Mouse (Mus musculus): ENCODE results near the gene Hcn2.

Hcn2 gene

DNA sequence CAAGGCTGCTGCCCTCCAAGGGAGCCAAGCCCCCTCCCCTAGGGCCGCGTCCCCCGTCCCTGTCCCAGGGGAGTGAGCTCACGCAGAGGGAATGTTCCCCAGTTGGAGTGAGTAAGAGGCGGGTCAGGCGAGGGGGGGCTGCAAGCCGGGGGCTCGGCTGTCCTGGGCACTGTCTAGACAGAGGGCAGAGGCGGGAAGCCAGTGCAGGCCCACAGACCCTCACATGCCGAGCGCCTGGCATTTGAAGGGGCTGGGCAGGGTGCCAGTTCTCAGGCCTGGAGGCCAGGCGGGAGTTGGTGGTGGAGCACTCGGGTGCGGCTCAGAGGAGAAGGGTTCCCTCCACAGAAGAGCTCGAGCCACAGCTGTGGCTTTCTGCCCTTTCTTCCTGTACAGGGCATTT, 61.6 kb downstream of the Hcn2 start:
- DNase-seq: peak; percentile 45

DNA sequence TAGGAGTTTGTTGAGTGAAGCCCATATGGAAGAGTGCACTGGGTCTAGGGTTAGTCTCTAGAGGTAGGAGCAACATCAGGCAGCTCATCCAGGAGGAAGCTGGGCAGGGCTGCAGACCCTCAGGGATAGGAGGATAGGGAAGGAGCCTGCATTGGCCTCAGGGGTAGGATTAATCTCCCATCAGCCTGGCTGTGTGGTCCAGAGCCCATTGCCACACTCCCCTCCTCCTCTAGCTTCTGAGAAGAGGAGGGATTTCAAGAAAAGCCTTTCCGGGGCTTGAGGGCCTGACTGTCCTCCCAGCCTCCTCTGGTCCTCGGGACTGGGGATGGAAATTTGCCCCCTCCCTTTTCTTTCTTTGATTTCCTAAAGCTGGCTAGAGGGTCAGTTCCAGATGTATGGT, 62.8 kb downstream of the Hcn2 start:
- no peak for DNase-seq

DNA sequence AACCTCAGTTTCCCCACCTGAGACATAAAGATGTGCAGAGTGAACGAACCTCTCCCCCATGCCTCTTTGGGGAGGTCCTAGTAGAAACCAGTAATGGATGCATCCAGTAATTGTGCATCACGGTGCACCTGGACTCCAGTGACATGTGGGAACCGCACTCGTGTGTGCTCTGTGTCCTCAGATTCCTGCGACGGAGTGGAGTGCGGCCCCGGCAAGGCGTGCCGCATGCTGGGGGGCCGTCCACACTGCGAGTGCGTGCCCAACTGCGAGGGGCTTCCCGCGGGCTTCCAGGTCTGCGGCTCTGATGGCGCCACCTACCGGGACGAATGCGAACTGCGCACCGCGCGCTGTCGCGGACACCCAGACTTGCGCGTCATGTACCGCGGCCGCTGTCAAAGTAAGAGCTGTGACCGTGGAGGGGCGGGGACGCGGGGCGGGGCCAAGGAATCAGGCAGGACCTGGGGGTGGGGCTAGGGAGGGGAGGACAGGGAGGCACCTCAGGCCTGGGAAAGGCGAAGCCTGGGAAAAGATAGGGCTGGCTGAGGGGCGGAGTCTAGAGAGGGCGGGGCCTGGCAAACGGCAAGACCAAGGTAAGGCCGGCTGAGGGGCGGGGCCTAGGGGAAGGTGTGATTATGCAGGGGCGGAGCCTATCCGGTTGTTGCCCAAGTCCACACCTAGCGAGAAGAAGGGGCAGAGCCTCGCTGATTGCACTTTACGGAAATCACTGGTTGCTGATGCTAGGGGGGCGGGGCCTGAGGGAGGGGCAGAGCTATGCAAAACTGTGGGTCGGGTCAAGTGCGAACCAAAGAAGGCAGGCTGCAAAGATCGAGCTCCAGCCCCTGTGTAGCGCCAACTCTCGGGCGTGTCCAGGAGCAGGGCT, 63.6 kb downstream of the Hcn2 start:
- peak; percentile 95 for DNase-seq

DNA sequence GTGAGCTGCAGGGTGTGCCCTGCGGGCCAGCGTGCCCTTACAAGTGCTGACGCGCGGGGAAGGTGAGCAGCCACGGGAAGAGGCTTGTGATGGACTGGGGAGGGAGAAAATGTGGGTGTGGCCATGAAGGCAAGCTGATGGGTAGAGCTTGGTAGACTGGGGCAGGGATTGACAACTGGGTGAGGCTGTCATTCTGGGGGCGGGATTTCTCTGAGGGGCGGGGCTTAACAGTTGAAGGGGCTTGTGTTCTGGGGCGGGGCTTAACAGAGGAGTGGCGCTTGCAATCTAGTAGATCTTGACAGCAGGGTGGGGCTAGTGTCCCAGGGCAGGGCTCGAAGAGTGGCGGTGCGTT, 64.2 kb downstream of the Hcn2 start:
- DNase-seq: peak; percentile 76

DNA sequence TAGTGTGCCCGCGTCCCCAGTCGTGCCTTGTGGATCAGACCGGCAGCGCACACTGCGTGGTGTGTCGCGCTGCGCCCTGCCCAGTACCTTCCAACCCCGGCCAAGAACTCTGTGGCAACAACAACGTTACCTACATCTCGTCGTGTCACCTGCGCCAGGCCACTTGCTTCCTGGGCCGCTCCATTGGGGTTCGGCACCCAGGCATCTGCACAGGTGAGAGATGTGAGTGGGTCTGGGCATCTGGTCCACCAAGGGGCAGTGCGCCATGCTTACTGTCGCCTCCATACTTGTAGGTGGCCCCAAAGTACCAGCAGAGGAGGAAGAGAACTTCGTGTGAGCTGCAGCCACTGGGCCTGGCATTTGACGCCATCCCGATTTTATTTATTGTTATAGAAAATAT, 64.7 kb downstream of the Hcn2 start:
- no peak for DNase-seq

DNA sequence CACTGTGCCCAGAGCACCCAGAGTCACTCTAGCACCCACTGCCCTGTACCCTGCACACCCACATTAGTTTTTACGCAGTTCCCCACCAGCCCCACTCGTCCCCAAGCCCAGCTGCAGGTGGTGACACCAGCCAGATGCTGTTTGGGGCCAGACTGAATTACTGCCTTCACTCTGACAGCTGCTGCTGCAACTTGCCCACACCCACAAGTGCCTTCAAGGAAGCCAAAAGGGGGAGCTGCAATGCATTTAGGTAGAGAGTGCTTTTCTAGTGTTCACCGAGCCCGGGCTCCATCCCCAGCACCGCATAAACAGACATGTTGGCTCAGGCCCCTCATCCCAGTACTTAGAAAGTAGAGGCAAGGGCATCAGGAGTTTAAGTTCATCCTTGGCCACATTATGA, 65.5 kb downstream of the Hcn2 start:
- no peak for DNase-seq

DNA sequence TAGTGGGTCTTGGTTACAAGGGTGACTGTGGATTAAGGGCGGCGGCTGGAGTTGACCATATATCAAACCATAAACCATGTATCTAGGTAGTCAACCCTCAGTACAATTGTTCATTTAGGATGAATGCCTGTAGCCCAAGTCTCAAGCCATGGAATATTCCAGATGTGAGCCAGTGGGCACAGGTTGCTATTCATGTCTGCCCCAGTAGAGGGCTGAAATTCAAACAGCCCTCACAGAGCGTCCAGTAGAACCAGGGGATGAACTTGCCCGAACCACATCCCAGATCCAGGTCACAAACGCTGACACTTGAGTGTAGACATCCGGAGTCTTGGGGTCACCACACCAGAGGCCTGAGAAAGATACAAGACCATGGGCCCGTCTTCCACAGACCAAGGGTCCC, 66.6 kb downstream of the Hcn2 start:
- no peak for DNase-seq

DNA sequence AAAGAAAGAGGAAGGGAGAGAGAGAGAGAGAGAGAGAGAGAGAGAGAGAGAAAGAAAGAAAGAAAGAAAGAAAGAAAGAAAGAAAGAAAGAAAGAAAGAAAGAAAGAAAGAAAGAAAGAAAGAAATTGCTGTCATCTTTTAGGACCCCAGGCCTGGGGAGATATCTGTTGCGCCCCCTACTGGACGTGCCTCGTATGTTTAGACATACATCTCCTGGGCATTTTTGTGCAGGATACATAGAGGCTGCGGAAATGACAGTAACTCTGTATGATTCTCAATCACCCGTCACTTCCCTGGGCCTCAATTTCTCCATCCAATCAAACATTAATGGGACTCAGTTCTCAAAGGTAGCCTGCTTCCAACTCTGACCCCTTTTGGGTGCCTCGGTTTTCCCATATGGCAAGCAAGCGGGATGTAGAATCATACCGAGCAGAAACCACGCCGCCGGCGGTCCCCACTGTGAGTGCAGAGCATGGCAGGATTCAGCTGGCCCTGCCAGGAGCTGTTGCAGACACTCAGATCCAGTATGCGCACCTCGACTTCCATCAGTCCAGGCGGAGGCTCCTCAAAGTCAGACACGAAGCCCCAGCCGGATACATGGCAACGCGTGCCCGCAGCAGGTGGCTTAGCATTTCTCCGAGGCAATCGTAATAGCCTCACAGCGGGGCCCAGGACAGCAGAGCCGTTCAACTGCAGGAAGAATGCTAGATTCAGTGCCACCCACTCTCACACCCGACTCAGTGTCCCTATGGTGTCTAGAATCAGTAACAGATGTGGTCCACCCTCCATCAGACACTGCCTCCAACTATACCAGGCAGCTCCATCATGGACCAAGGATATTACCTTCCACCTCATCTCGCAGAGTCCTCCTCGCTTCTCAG, 67.7 kb downstream of the Hcn2 start:
- DNase-seq: peak; percentile 81

Measured in embryo, embryonic 11 days (tissue).